Mouse (Mus musculus) cerebellum, adult 2 months (tissue): ENCODE data around the gene Lasp1. TPM values are rescaled to one million over a fixed set of nuclear protein-coding genes. Genes with fewer than 3 reads are reported as not detected.
"Not testable (repeated sequence)": the region's sequence is repeated elsewhere in the genome, so short reads cannot be mapped to it uniquely, and the experiment has no call there.

Source experiments
- DNase-seq, 2 experiments: peaks; one replicate each; pipeline ENCODE4 v3.0.0; 2021
- H3K27ac ChIP-seq: fragments of 200-500 bp; 2 replicates; pipeline ENCODE4 v1.5.1; 2012; ENCODE audit warnings: low read length, control low read depth, inconsistent platforms; ENCODE audit not compliant: insufficient read depth
- H3K27me3 ChIP-seq: fragments of 200-500 bp; 2 replicates; pipeline ENCODE4 v1.6.1; 2012; ENCODE audit warnings: inconsistent platforms, mild to moderate bottlenecking, low read length, moderate library complexity; ENCODE audit not compliant: control insufficient read depth, insufficient read depth
- H3K4me1 ChIP-seq: fragments of 200-500 bp; 2 replicates; pipeline ENCODE4 v1.6.1; 2011; ENCODE audit warnings: low read length; ENCODE audit not compliant: control insufficient read depth, insufficient read depth
- H3K4me3 ChIP-seq: fragments of 200-500 bp; replicated peaks from 2 replicates; pipeline ENCODE3; 2011; ENCODE audit warnings: mild to moderate bottlenecking, low read depth, low read length, control low read depth; ENCODE audit not compliant: insufficient read depth
- CTCF ChIP-seq: fragments of 200-500 bp; IDR thresholded peaks from 2 replicates; pipeline ENCODE4 v1.5.1; 2011; ENCODE audit warnings: low read depth, mild to moderate bottlenecking, control low read depth, low read length, moderate library complexity, borderline replicate concordance; ENCODE audit not compliant: insufficient read depth
- POLR2A ChIP-seq: fragments of 200-500 bp; IDR thresholded peaks from 2 replicates; pipeline ENCODE4 v1.6.1; 2011; ENCODE audit warnings: low read length, control low read depth, borderline replicate concordance; ENCODE audit not compliant: insufficient read depth
- WGBS: fragments of 180-500 bp; shearing (Covaris S2); methylation state at CpG from one replicate; pipeline ENCODE4 v1.1.7; 2018; 5-methylcytosine and 5-hydroxymethylcytosine counted together
- polyA plus RNA-seq: library from polyadenylated mRNA; depleted of rRNA; stranded (reverse); fragments of >200 nt; gene quantifications from 2 replicates; pipeline ENCODE4 v1.2.3, GENCODE M21; 2012

Gene Lasp1
- polyA plus RNA-seq, 1 experiment: 74.9 TPM

DNA sequence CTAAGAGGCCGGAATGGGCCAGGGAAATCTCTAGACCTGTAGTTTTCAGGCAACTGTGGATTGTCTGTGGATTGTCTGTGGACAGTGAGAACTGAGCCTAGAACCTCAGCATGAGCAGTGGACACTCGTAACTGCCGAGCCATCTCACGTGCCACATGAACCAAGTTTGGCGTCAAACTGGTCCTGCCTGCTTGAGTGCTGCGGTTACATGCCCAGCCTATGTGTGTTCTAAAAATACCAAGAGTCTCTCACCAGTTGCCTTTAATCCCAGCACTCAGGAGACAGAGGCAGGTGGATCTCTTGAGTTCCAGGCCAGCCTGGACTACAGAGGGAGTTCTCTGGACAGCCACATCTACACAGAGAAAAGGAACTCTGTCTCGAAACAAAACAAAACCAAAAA lies 30.6 kb downstream of the Lasp1 start:
- 80% methylated on average over 7 of the region's 7 CpGs for WGBS
- peak in 1 of 2 experiments; percentile 10 for DNase-seq
- Histone ChIP-seq H3K27me3 (no peaks in the 10 kb centered on the region), H3K4me3 (no peak overlapping the region), H3K4me1 (peaks cover 7% of the 10 kb centered on the region; the same call in 1 of the 2 replicates), H3K27ac (no peak overlapping the region)
- TF ChIP-seq CTCF: no peak

DNA sequence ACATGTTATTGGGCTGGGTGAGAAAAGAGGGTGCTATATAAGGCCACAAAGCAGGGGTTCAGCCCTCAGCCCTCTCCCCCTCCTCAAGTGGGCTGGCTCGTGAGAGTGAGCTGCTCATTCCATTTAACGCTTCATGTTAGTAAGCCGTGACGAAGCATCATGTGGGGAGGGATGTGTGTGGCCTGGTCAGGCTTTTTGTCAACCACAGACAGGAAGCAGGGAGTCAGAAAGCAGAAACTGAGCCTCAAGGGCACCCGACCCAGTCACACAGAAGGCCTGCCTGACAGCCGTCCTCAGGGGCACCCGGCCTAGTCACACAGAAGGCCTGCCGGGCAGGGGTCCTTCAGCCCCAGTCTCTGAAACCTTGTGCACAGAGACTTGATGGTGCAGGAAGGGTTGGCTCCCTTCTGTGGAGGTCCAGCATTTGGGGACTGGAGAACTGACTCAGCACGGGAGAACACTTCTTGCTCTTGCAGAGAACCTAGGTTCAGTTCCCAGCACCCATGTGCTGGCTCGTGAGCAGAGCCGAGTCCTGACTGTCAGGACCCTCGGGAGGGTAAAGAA lies 31.2 kb downstream of the Lasp1 start:
- H3K4me3 ChIP-seq: no peak overlapping the region
- WGBS: 77% methylated on average over 12 of the region's 12 CpGs
- DNase-seq: no peak
- TF ChIP-seq CTCF: no peak
- no peak for TF ChIP-seq POLR2A
- no peaks in the 10 kb centered on the region for H3K27me3 ChIP-seq
- no peak overlapping the region for H3K27ac ChIP-seq
- peaks cover 2% of the 10 kb centered on the region; the same call in 1 of the 2 replicates for H3K4me1 ChIP-seq

DNA sequence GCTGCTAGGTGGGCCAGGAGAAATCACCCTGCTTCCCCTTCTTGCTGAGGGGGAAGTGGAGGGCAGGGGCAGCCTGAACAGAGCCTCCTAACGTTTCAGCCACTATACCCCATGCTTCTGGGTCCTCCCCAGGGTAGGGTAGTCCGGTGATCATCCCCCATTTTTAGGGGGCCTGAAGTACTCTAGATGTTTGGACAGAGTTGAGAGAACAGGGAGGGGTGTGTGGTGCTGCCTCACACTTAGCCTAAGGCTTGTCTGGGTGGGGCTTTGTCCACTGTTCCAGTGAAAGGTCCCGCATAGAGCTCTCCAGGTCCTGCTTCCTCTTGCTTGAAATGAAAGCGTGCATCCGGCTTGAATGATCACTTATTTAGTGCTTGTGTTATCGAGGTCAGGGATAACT lies 31.7 kb downstream of the Lasp1 start:
- Histone ChIP-seq H3K4me3 (no peak overlapping the region), H3K27ac (no peak overlapping the region), H3K4me1 (no peaks in the 10 kb centered on the region), H3K27me3 (no peaks in the 10 kb centered on the region)
- WGBS: 88% methylated on average over 6 of the region's 6 CpGs
- no peak for DNase-seq
- TF ChIP-seq POLR2A (no peak), CTCF (no peak)

DNA sequence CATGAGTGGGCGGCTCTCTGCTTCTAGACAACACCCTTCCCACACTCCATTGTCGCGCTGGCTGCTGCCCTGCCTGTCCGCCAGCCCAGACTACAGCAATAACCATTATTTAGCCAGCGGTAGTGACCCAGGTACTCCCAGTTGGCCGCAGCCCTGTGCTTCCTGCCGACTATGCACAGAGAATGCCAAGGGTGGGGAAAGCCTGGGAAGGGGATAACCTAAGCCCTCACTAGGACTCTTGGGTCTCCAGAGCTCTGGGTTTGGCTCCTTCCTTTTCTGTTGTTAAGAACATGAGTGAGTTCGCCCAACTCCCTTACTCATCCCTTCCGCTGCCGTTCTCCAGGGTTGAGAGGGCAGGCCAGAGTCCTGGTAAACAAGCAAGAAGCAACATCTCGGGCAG lies 33.2 kb downstream of the Lasp1 start:
- no peak for DNase-seq
- no peaks in the 10 kb centered on the region for H3K4me1 ChIP-seq
- TF ChIP-seq POLR2A (no peak), CTCF (no peak)
- no peaks in the 10 kb centered on the region for H3K27me3 ChIP-seq
- 81% methylated on average over 11 of the region's 11 CpGs for WGBS
- H3K27ac ChIP-seq: no peak overlapping the region
- no peak overlapping the region for H3K4me3 ChIP-seq

DNA sequence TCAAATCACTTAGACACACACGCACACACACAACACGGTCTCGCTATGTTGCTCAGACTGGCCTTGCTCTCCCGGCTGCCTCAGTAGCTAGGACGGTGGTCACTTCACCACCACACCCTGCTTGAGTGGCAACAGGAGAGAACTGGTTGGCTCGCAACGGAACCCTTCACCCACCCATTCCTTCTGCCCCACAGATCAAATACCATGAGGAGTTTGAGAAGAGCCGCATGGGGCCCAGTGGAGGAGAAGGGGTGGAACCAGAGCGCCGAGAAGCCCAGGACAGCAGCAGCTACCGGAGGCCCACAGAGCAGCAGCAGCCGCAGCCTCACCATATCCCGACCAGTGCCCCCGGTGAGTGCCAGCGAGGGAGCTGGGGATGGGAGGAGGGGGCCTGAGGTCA lies 34.6 kb downstream of the Lasp1 start:
- TF ChIP-seq CTCF (no peak), POLR2A (no peak)
- 77% methylated on average over 15 of the region's 15 CpGs for WGBS
- Histone ChIP-seq H3K4me1 (no peaks in the 10 kb centered on the region), H3K4me3 (no peak overlapping the region), H3K27ac (no peak overlapping the region), H3K27me3 (no peaks in the 10 kb centered on the region)
- DNase-seq: no peak

DNA sequence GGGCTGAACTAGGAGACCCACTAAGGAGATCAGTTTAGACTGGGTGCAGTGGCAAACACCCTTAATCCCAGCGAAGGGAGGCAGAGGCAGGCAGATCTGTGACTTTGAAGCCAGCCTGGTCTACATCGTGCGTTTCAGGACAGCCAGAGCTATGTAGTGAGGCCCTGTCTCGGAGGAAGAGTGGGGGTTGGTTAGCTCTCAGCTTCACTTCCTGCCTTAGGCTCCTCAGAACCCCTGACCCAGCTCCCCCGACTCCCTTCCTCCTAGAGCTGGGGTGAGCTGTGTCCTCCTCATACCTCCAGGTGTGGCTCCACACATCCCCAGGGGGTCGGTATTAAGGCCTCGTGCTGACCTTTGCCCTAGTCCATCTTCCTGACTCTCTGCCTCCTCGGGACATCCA lies 37.7 kb downstream of the Lasp1 start:
- 64% methylated on average over 8 of the region's 8 CpGs for WGBS
- no peak for DNase-seq
- Histone ChIP-seq H3K27me3 (no peaks in the 10 kb centered on the region), H3K4me1 (peaks cover 2% of the 10 kb centered on the region; the same call in 1 of the 2 replicates), H3K27ac (no peak overlapping the region), H3K4me3 (no peak overlapping the region)
- no peak for TF ChIP-seq POLR2A

DNA sequence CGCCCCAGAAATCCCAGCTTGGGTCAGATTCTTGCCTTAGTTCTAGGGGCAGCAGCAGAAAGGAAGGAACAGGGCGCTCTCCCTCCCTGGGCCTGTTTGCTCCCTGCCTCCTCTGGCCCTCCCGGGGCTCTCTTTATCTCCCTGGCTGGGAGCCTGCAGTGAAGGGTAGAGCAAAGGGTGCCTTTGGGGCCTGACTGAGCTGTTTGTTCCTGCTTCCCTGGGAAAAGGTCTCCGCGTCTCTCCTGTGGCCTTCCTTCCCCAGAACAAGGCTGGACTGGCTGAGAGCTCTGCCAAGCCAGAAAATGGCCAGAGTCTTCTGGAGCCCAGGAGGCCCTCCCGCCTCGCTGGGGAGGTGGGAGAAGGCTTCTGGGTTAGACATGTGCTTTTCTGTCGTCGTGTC lies 38.3 kb downstream of the Lasp1 start:
- not testable (repeated sequence) for H3K4me3 ChIP-seq, DNase-seq, H3K27me3 ChIP-seq, H3K4me1 ChIP-seq, H3K27ac ChIP-seq
- 72% methylated on average over 9 of the region's 9 CpGs for WGBS

DNA sequence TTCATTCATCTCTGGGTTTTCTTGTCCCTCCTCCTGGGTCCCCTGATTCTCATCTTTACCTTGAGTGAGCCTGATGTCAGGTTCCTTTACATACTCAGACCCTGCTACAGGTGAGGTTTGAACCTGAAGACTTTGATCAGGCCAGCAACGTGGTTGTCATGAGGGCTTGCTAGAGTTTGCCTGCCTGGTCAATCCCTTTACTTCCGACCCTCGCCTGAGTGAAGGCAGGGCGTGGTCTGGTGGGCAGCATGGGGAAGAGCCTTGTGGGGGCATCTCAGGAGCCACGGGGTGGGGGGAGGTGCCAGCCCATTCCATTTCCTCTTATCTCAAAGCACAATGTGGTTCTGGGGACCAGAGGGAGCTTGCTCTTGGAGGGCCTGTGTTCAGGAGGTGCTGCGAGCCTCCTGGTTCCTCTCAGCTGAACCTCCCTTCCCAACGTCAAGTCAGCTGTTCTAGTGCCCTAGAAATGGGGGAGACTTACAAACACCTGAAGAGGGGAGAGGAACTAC lies 38.9 kb downstream of the Lasp1 start:
- WGBS: 84% methylated on average over 7 of the region's 7 CpGs
- DNase-seq: no peak
- Histone ChIP-seq H3K4me1 (peaks cover 2% of the 10 kb centered on the region; the same call in 1 of the 2 replicates), H3K4me3 (no peak overlapping the region), H3K27ac (no peak overlapping the region), H3K27me3 (no peaks in the 10 kb centered on the region)
- TF ChIP-seq POLR2A (no peak), CTCF (no peak)
